Mouse (Mus musculus): Measurements from ENCODE around the gene Dnah14. TPM values are rescaled to one million over a fixed set of nuclear protein-coding genes. Genes with fewer than 3 reads are reported as not detected.
A peak's percentile ranks its signal among the peaks of the same experiment; 100 is the strongest.

Dnah14 gene
- total and polyA plus RNA-seq, 2 experiments from 2014 or later, result under 0.01 to 0.70 TPM

- H3K27ac ChIP-seq (ENCODE audit: low read depth, low read length), result peak overlapping the region; percentile 86
- H3K36me3 ChIP-seq (ENCODE audit: insufficient read depth, low read length), result peaks cover under 1% of the 10 kb centered on the region
- no peaks in the 10 kb centered on the region for H3K9me3 ChIP-seq (ENCODE audit: low read length)
- H3K27me3 ChIP-seq (ENCODE audit: insufficient read depth, low read length), result no peaks in the 10 kb centered on the region
- ATAC-seq (ENCODE audit: low FRiP score) (peak; percentile 2; the same call in 1 of the 2 replicates), DNase-seq (ENCODE audit: low spot score) (no peak)
- TF ChIP-seq CTCF (IDR thresholded peaks at IDR 0.05), result no peak
- peaks cover 4% of the 10 kb centered on the region; the same call in 1 of the 2 replicates for H3K4me1 ChIP-seq (ENCODE audit: insufficient read depth, low read length)
- 1% methylated on average over 16 of the region's 16 CpGs for WGBS
- peak overlapping the region; percentile 74 for H3K9ac ChIP-seq (replicated peaks; ENCODE audit: low read length, poor library complexity, severe bottlenecking)
- H3K4me2 ChIP-seq (ENCODE audit: low read depth, low read length, poor library complexity, severe bottlenecking), result peak overlapping the region; percentile 79
- H3K4me3 ChIP-seq (ENCODE audit: low read depth, low read length), result peak overlapping the region; percentile 89
Measured at GRCm38 (mm10) chr1:181841396-181841795, 265.0 kb downstream of the Dnah14 start.

- Histone ChIP-seq H3K4me2 (ENCODE audit: low read depth, low read length, poor library complexity, severe bottlenecking) (peak overlapping the region; percentile 79), H3K9me3 (ENCODE audit: low read length) (no peaks in the 10 kb centered on the region), H3K4me1 (ENCODE audit: insufficient read depth, low read length) (peaks cover 4% of the 10 kb centered on the region; the same call in 1 of the 2 replicates), H3K36me3 (ENCODE audit: insufficient read depth, low read length) (no peaks in the 10 kb centered on the region), H3K4me3 (ENCODE audit: low read depth, low read length) (peak overlapping the region; percentile 89), H3K9ac (replicated peaks; ENCODE audit: low read length, poor library complexity, severe bottlenecking) (peak overlapping the region; percentile 74), H3K27me3 (ENCODE audit: insufficient read depth, low read length) (no peaks in the 10 kb centered on the region), H3K27ac (ENCODE audit: low read depth, low read length) (peak overlapping the region; percentile 86)
- ATAC-seq (ENCODE audit: low FRiP score) (peak; percentile 99), DNase-seq (ENCODE audit: low spot score) (peak; percentile 97)
- TF ChIP-seq CTCF (IDR thresholded peaks at IDR 0.05), result peak; percentile 58
- 2% methylated on average over 88 of the region's 113 CpGs for WGBS
Measured at GRCm38 (mm10) chr1:181841864-181842672, 265.7 kb downstream of the Dnah14 start.

GRCm38 (mm10) chr1:181842781-181843180, 266.4 kb downstream of the Dnah14 start, which contains the start of gene Lbr:
Gene Lbr, minus strand, starts transcription at chr1:181843046.
- Histone ChIP-seq H3K27ac (ENCODE audit: low read depth, low read length) (peak within 1 kb of the TSS; percentile 86), H3K27me3 (ENCODE audit: insufficient read depth, low read length) (no peaks in the 10 kb centered on the region), H3K9me3 (ENCODE audit: low read length) (no peaks in the 10 kb centered on the region), H3K4me2 (ENCODE audit: low read depth, low read length, poor library complexity, severe bottlenecking) (peak within 1 kb of the TSS; percentile 79), H3K36me3 (ENCODE audit: insufficient read depth, low read length) (no peaks in the 10 kb centered on the region), H3K4me3 (ENCODE audit: low read depth, low read length) (peak within 1 kb of the TSS; percentile 89), H3K9ac (replicated peaks; ENCODE audit: low read length, poor library complexity, severe bottlenecking) (peak within 1 kb of the TSS; percentile 74), H3K4me1 (ENCODE audit: insufficient read depth, low read length) (peaks cover 4% of the 10 kb centered on the region; the same call in 1 of the 2 replicates)
- TF ChIP-seq CTCF (IDR thresholded peaks at IDR 0.05), result no peak
- 1% methylated on average over 14 of the region's 14 CpGs for WGBS
- ATAC-seq (ENCODE audit: low FRiP score), result no peak
- peak; percentile 24 for DNase-seq (ENCODE audit: low spot score)

GRCm38 (mm10) chr1:181844874-181845547, 268.7 kb downstream of the Dnah14 start:
- DNase-seq (ENCODE audit: low spot score) (no peak), ATAC-seq (ENCODE audit: low FRiP score) (no peak)
- Histone ChIP-seq H3K27me3 (ENCODE audit: insufficient read depth, low read length) (no peaks in the 10 kb centered on the region), H3K4me2 (ENCODE audit: low read depth, low read length, poor library complexity, severe bottlenecking) (no peak overlapping the region), H3K36me3 (ENCODE audit: insufficient read depth, low read length) (no peaks in the 10 kb centered on the region), H3K4me1 (ENCODE audit: insufficient read depth, low read length) (peaks cover 4% of the 10 kb centered on the region; the same call in 1 of the 2 replicates), H3K9ac (replicated peaks; ENCODE audit: low read length, poor library complexity, severe bottlenecking) (no peak overlapping the region), H3K27ac (ENCODE audit: low read depth, low read length) (no peak overlapping the region), H3K9me3 (ENCODE audit: low read length) (no peaks in the 10 kb centered on the region), H3K4me3 (ENCODE audit: low read depth, low read length) (no peak overlapping the region)
- WGBS, result 67% methylated on average over 15 of the region's 15 CpGs
- TF ChIP-seq CTCF (IDR thresholded peaks at IDR 0.05), result no peak

GRCm38 (mm10) chr1:181845767-181846166, 269.4 kb downstream of the Dnah14 start:
- no peak overlapping the region for H3K4me2 ChIP-seq (ENCODE audit: low read depth, low read length, poor library complexity, severe bottlenecking)
- 0 out of 2 replicates have a peak, but pooled peaks cover 4% of the 10 kb centered on the region for H3K4me1 ChIP-seq (ENCODE audit: insufficient read depth, low read length)
- no peak overlapping the region for H3K4me3 ChIP-seq (ENCODE audit: low read depth, low read length)
- no peaks in the 10 kb centered on the region for H3K27me3 ChIP-seq (ENCODE audit: insufficient read depth, low read length)
- no peak for DNase-seq (ENCODE audit: low spot score)
- no peak overlapping the region for H3K9ac ChIP-seq (replicated peaks; ENCODE audit: low read length, poor library complexity, severe bottlenecking)
- 93% methylated on average over 3 of the region's 3 CpGs for WGBS
- ATAC-seq (ENCODE audit: low FRiP score), result no peak
- no peaks in the 10 kb centered on the region for H3K9me3 ChIP-seq (ENCODE audit: low read length)
- H3K27ac ChIP-seq (ENCODE audit: low read depth, low read length), result no peak overlapping the region
- H3K36me3 ChIP-seq (ENCODE audit: insufficient read depth, low read length), result no peaks in the 10 kb centered on the region
- no peak for TF ChIP-seq CTCF (IDR thresholded peaks at IDR 0.05)
